Mouse (Mus musculus) heart, embryonic 10.5 days (tissue): ENCODE measurements around the gene A630001G21Rik. TPM values are rescaled to one million over a fixed set of nuclear protein-coding genes. Genes with fewer than 3 reads are reported as not detected.
A peak's percentile ranks its signal among the peaks of the same experiment; 100 is the strongest.

Experiments
- DNase-seq: peaks from one replicate; pipeline ENCODE4 v3.0.0-alpha.2; 2017; ENCODE audit warnings: low spot score
- H3K27ac ChIP-seq: fragments of 300-500 bp; sonication (generic); 2 replicates; pipeline ENCODE4 v1.5.1; 2016; ENCODE audit warnings: mild to moderate bottlenecking
- H3K27me3 ChIP-seq: fragments of 300-500 bp; sonication (generic); 2 replicates; pipeline ENCODE4 v1.6.1; 2016; ENCODE audit warnings: mild to moderate bottlenecking; ENCODE audit not compliant: poor library complexity, insufficient read depth, severe bottlenecking
- H3K36me3 ChIP-seq: fragments of 300-500 bp; sonication (generic); 2 replicates; pipeline ENCODE4 v1.6.1; 2016; ENCODE audit warnings: mild to moderate bottlenecking, moderate library complexity
- H3K4me1 ChIP-seq: fragments of 300-500 bp; sonication (generic); 2 replicates; pipeline ENCODE4 v1.6.1; 2016; ENCODE audit warnings: mild to moderate bottlenecking
- H3K4me3 ChIP-seq: fragments of 300-500 bp; sonication (generic); 2 replicates; pipeline ENCODE4 v1.5.1; 2016; ENCODE audit warnings: mild to moderate bottlenecking, moderate library complexity
- H3K9me3 ChIP-seq: fragments of 300-500 bp; sonication (generic); 2 replicates; pipeline ENCODE4 v1.6.1; 2016; ENCODE audit warnings: mild to moderate bottlenecking, moderate library complexity
- whole genome bisulfite sequencing: fragments of 180-500 bp; shearing (Covaris S2); methylation state at CpG from one replicate; pipeline ENCODE4 v1.1.7; 2016; 5-methylcytosine and 5-hydroxymethylcytosine counted together
- polyA plus RNA-seq: library from polyadenylated mRNA; unstranded; fragments of >200 nt; fragmentation: Nextera tagmentation; extraction: Ambion mirVana; gene quantifications from 2 replicates; pipeline ENCODE4 v1.2.1, GENCODE M21; 2016

Gene A630001G21Rik
- polyA plus RNA-seq, 1 experiment from 2014 or later = 1.2 TPM

DNA sequence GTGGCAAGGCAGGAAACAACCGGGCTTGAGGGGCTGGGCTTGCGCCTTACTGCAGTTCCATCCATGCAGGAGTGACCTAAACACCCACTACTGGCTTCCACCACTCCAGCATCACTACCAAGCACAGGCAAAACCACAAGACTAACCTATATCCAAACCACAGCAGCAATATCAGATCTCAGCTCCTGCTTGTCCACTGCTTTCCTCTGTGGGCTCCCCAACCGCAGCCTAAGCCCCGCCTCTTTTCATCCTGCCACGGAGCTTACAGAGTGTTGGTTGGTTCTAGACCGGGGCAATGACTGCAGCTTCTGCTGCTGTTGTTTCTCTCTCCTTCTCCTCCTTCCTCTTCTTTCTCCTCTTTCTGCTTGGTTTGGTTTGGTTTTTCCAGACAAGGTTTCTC, 15.1 kb downstream of the A630001G21Rik start:
- 79% methylated on average over 6 of the region's 6 CpGs for WGBS

DNA sequence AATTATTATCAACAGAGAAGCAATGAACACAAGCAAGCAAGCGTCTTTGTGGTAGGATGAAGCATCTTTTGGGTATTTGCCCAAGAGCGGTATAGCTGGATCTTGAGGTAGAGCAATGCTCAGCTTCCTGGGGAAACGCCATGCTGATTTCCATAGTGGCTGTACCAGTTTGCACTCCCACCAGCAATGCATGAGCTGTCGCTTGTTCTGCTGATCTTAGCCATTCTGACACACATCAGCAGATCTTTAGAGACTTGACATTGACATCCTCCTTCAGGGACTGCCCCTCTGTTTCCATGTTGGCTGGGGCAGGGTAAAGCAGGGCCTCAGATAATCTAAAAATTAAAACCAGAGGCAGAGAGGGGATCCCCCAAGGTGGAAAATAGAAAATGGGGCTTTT, 16.8 kb downstream of the A630001G21Rik start:
- no peaks in the 10 kb centered on the region for H3K27me3 ChIP-seq
- H3K27ac ChIP-seq = no peak overlapping the region
- H3K4me1 ChIP-seq = peaks cover 10% of the 10 kb centered on the region
- 80% methylated on average over 4 of the region's 4 CpGs for WGBS
- H3K4me3 ChIP-seq = no peak overlapping the region
- no peak for DNase-seq
- no peaks in the 10 kb centered on the region for H3K36me3 ChIP-seq
- no peaks in the 10 kb centered on the region for H3K9me3 ChIP-seq

More for the DNA sequence above, 15.1 kb downstream of the A630001G21Rik start:
- H3K4me1 ChIP-seq = peaks cover 4% of the 10 kb centered on the region
- no peaks in the 10 kb centered on the region for H3K36me3 ChIP-seq
- no peak for DNase-seq
- H3K27ac ChIP-seq = no peak overlapping the region
- H3K27me3 ChIP-seq = no peaks in the 10 kb centered on the region
- no peaks in the 10 kb centered on the region for H3K9me3 ChIP-seq
- H3K4me3 ChIP-seq = no peak overlapping the region

DNA sequence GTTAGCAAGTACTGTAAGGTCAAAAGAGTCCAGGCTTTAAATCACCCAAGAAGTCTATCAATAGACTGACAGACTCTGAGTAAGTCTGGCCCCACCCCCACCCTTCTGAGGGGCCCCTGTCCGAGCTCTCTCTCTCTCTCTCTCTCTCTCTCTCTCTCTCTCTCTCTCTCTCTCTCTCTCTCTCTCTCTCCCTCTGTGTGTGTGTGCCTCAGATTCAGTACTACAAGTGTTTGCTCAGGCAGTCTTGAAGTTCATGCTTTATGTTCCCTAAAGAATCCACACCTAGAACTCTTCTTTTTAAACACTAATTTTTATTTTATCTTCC, 19.5 kb downstream of the A630001G21Rik start:
- WGBS = 18% methylated on average over 1 of the region's 1 CpGs
- Histone ChIP-seq H3K4me3 (peak overlapping the region; percentile 37), H3K36me3 (no peaks in the 10 kb centered on the region), H3K27me3 (no peaks in the 10 kb centered on the region), H3K9me3 (no peaks in the 10 kb centered on the region), H3K27ac (peak overlapping the region; percentile 83), H3K4me1 (peaks cover 10% of the 10 kb centered on the region)
- no peak for DNase-seq

DNA sequence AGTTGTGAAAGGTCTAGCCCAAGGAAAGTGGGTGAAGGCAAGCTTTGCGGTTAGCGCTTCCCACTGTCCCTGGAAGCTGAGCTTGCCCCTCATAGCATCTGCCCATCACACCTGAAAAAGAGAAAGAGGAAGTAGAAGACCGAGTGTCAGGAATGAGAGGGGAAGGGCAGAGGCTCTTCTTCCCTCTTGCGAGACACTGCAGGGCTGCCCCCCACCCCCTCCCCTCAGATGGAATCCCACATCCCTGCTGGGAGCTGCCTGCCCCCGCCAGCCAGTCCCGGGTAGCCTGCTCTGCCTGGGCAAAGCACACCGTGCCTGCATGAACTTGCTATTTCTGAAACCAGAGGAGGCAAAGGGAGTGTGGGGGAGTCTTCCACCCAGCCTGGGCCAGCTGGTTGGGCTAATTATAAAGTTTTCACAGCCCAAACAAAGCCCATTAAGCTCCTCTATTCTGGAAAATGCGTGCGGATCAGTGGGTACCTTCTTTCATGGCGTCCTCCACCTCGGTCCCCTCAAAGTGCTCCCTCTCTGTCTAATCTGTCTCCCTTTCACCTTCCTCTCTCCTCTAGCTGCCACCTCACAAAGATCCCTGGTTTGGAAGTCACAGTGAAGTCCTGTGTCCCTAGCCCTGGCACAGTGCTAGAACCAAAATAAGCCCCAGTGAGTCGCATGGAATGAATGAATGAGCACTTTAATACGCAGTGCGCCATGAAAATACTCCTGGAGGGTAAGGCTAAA, 20.0 kb downstream of the A630001G21Rik start:
- Histone ChIP-seq H3K36me3 (no peaks in the 10 kb centered on the region), H3K4me1 (peaks cover 10% of the 10 kb centered on the region), H3K4me3 (peak overlapping the region; percentile 37), H3K27me3 (no peaks in the 10 kb centered on the region), H3K9me3 (no peaks in the 10 kb centered on the region), H3K27ac (peak overlapping the region; percentile 83)
- WGBS = 21% methylated on average over 14 of the region's 14 CpGs
- no peak for DNase-seq

DNA sequence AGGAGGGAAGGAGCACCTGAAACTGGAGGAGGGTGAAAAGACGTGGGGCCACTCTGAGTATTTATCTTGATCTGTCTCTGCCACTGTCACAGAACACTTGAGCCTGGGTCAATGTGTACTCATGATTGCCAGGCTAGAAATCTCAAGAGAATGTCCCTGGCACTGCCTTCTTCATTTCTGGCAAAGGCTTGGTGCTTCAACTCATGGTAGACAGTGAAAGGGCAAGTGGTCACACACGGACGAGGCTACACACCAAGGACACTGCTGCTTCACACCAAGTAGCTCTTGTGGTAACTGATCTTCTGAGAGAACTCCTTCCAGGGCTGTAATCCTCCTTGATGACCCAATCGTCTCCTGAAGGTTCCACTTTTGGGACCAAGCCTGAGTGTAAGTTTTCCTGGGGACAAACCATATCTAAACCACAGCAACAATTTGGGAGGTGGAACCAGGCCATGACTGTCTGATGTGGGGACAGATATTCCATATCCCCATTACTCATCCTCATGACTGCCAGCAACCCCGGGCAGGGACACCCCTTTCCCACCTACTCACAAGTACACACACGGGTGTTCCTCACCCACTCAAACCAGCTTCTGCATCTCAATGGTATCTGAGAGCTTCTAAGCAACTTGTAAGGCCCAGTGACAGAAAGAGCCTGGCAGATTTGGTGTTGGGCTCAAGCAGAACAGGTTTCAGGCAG, 20.8 kb downstream of the A630001G21Rik start:
- Histone ChIP-seq H3K27me3 (no peaks in the 10 kb centered on the region), H3K9me3 (no peaks in the 10 kb centered on the region), H3K4me3 (peak overlapping the region; percentile 37), H3K36me3 (no peaks in the 10 kb centered on the region), H3K27ac (peak overlapping the region; percentile 83; the same call in 1 of the 2 replicates), H3K4me1 (peaks cover 10% of the 10 kb centered on the region)
- 73% methylated on average over 6 of the region's 6 CpGs for WGBS
- no peak for DNase-seq

DNA sequence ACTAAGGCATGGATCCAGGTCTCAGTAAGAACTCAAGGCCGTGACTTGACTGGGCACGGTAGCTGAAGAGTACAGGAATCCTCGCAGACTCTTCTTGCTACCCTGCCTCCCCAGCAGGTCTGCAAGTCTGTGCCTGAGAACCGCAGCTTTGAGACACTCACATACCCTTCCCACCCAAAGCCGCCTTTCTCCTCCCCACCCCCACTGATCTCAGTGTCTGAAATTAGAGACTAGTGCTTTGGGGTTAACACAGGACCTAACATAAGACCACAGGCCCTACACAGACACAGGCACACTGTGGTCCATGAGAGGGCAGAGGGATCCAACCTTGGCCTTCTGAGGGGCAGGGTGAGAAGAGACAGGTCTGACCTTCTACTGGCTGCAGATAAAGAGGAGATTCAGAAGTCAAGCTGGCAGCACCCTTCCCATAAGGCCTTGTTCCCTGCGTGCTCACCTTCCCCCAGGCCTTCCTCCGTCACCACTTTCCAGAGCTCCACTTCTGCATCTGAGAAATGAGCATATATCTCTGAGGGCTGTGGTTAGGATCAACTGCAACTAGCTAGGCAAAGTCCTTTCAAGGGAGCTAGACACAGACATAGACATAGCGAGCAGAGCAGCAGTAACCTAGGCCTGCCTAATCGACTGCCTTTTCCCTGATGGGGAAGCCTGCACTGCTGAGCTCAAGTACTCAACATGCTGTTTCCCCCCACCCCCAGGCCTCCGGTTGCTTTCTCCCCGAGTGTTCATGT, 26.3 kb downstream of the A630001G21Rik start:
- Histone ChIP-seq H3K27ac (peak overlapping the region; percentile 73), H3K4me1 (peaks cover 19% of the 10 kb centered on the region), H3K36me3 (no peaks in the 10 kb centered on the region), H3K9me3 (no peaks in the 10 kb centered on the region), H3K4me3 (no peak overlapping the region), H3K27me3 (no peaks in the 10 kb centered on the region)
- WGBS = 77% methylated on average over 11 of the region's 11 CpGs
- no peak for DNase-seq

DNA sequence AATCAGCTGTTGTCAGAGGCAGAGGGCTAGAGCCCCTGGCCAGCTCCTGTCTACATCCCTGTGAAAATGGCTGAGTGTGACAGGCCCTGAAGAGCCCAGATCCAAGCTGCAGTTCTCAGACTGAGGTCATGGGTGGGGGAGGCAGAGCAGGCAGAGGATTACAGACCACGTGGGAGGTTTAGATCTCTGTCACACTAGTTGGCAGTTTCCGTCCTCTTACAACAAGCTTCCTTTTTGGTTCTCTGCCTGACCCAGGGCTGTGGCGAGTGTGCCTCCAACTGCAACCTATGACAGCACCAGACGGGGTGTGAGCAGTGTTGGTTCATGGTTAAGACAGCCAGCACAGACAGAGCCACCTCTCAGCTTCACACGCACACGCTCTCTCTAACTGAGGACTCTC, 26.9 kb downstream of the A630001G21Rik start:
- 46% methylated on average over 6 of the region's 6 CpGs for WGBS
- no peak for DNase-seq
- Histone ChIP-seq H3K9me3 (no peaks in the 10 kb centered on the region), H3K27ac (peak overlapping the region; percentile 73; the same call in 1 of the 2 replicates), H3K36me3 (no peaks in the 10 kb centered on the region), H3K4me1 (peaks cover 19% of the 10 kb centered on the region), H3K4me3 (no peak overlapping the region), H3K27me3 (no peaks in the 10 kb centered on the region)

DNA sequence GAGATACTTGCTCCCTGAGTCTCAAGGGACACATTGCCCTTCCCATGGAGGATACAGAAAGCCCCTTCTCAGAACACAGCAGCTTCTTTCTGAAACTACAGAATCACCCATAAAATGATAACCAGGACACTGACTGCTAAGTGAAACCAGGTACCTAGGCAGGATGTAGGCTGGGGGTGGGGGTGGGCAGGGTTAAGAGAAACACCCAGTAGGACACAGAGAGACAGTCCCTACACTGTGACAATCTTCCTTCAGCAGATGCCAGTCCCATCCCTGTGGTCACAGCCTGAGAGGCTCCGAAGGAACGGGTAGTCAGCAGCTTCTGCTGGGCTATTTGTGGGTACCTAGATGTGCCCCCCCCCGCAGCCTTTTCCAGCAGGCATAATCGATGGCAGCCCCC, 27.8 kb downstream of the A630001G21Rik start:
- Histone ChIP-seq H3K27me3 (no peaks in the 10 kb centered on the region), H3K36me3 (no peaks in the 10 kb centered on the region), H3K4me3 (no peak overlapping the region), H3K4me1 (peaks cover 19% of the 10 kb centered on the region), H3K9me3 (no peaks in the 10 kb centered on the region), H3K27ac (peak overlapping the region; percentile 42; the same call in 1 of the 2 replicates)
- DNase-seq = no peak
- WGBS = 63% methylated on average over 4 of the region's 4 CpGs

DNA sequence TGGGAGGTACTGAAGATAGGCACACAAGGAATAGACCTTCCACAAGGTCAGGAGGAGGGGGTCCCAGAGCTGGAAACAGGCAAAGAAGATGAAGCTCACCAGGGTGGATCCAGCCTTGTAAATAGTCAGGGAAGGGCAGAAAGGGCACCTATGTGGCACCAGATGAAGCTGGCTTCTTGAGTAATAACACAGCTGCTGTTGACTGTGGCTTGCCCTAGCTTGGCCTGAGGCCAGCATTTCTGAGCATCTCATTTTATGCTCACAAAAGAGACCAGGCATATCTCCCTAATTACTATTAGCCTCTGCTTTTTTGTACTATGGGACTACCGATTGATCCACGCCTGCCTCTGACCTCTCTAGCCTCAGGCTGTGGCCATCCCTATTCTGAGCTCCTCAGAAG, 28.6 kb downstream of the A630001G21Rik start:
- no peaks in the 10 kb centered on the region for H3K36me3 ChIP-seq
- no peaks in the 10 kb centered on the region for H3K27me3 ChIP-seq
- H3K4me1 ChIP-seq = peaks cover 19% of the 10 kb centered on the region
- 79% methylated on average over 2 of the region's 2 CpGs for WGBS
- H3K9me3 ChIP-seq = no peaks in the 10 kb centered on the region
- DNase-seq = no peak
- 0 out of 2 replicates have a peak overlapping the region, but pooled peaks have one; percentile 11 for H3K27ac ChIP-seq
- H3K4me3 ChIP-seq = no peak overlapping the region

DNA sequence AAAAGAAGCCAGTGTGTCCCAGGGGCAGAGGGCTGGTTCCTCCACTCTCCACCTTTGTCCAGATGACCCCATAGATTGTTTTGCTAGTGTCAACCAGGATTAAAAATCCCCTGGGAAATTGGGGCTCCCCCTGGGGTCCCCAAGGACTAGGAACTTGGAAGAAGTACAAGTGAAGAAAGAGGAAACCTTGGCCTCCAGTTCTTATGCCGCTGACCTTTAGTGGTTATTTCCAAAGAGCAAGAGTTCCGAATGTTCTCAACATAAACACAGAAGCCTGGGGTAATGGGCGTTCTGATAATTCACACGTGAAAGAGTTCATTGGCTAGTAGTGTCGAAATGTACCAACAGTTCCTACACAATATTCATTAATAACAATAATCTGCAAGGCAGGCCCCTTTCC, 31.9 kb downstream of the A630001G21Rik start:
- 80% methylated on average over 5 of the region's 5 CpGs for WGBS
- H3K27ac ChIP-seq = no peak overlapping the region
- no peaks in the 10 kb centered on the region for H3K36me3 ChIP-seq
- no peak for DNase-seq
- no peak overlapping the region for H3K4me3 ChIP-seq
- peaks cover 9% of the 10 kb centered on the region for H3K4me1 ChIP-seq
- H3K9me3 ChIP-seq = no peaks in the 10 kb centered on the region
- H3K27me3 ChIP-seq = no peaks in the 10 kb centered on the region

DNA sequence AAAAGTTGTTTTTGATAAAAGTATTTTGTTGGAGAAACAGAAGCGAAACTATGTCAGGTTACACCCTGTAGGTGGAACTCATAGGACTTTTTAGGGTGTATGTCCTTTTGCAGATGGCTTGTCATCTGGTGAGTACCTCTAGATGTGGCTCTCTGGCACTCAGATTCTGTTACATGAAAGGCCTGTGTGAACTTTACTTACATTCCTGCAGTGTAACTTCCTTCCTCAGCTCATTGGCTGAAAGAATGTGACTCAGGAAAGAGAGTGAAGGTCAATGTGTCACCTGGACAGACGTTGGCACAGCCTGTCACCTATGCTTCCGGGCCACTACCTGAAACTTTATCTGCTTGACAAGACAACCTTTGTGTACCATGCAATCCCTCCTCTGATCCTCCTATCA, 33.9 kb downstream of the A630001G21Rik start:
- Histone ChIP-seq H3K27ac (no peak overlapping the region), H3K27me3 (no peaks in the 10 kb centered on the region), H3K4me1 (no peaks in the 10 kb centered on the region), H3K36me3 (no peaks in the 10 kb centered on the region), H3K4me3 (no peak overlapping the region), H3K9me3 (no peaks in the 10 kb centered on the region)
- no peak for DNase-seq
- 76% methylated on average over 3 of the region's 3 CpGs for WGBS

DNA sequence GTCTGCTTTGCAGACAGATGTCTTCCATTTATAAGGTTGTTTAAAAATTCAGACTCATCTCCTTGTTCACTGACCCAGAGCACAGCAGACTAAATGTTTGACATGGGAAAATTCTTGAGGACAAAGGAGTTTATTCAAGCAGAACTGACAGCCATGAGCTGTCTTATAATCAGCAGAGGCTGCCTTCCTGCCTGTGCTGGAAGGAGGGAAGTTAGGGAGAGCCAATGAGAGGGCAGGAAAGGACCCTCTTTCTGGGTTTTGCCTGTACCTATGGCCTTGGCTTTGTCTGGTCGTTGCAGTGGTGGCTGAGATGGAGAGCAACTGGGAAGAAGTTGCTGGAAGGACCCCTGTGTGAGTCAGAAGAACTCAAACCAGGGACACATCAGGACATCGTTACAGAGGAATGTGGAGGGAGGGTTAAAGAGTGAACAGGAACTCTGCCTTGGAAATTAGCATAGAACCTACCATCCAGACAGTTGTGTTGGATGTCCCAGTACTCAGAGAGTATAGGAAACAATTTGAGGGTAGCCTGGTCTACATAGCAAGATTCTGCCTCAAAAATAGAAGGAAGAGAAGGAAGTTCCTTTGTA, 35.4 kb downstream of the A630001G21Rik start:
- Histone ChIP-seq H3K4me3 (no peak overlapping the region), H3K27me3 (no peaks in the 10 kb centered on the region), H3K27ac (no peak overlapping the region), H3K4me1 (no peaks in the 10 kb centered on the region), H3K36me3 (no peaks in the 10 kb centered on the region), H3K9me3 (no peaks in the 10 kb centered on the region)
- WGBS = 16% methylated on average over 2 of the region's 2 CpGs
- no peak for DNase-seq

DNA sequence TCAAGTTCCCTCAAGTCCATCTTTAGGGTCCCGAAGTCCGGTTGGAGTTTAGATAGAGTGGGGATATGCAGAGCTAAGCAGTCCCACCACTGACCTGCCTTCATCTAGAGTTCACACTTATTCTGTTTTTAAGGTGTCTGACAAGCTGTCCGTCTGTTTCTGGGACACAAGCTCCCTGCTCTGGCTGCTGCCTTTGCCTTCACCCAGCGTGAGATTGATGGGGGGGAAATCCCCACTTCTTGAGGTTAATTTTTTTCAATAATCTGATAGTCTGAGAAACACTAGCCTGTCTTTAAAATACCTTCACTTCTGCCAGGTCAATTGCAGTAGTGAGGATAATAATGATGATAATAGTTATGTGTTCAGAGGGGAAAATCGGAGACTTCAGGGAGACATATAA, 36.1 kb downstream of the A630001G21Rik start:
- Histone ChIP-seq H3K27ac (no peak overlapping the region), H3K27me3 (no peaks in the 10 kb centered on the region), H3K4me1 (no peaks in the 10 kb centered on the region), H3K36me3 (no peaks in the 10 kb centered on the region), H3K9me3 (no peaks in the 10 kb centered on the region), H3K4me3 (no peak overlapping the region)
- no peak for DNase-seq
- WGBS = 68% methylated on average over 5 of the region's 5 CpGs
